Mouse (Mus musculus) spleen, adult 12 weeks (tissue): ENCODE measurements around the gene Kir3dl2.
"Not testable (repeated sequence)": the region's sequence is repeated elsewhere in the genome, so short reads cannot be mapped to it uniquely, and the experiment has no call there.

Source experiments
- DNase-seq: peaks from one replicate; pipeline ENCODE4 v3.0.0; 2022; ENCODE audit warnings: low spot score

Kir3dl2 gene

DNA sequence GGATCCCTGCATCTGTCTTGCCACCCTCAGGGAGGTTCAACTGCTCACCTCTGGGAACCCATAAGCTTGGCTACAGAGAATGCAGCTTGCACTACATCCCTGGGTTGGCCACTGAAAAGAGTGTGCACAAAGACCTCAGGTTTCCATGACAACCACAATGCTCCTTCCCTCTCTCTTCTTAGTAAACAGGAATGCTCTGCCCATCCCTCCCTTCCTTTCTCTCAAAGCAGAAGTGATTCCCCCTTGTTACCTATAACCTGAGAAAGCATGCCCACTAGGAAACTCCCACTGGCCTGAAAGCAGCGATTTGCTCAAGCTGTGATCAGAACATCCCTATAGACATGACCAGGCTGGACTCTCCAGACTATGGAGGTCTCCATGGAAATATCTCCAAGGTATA, at the start of gene Kir3dl2:
TSS of gene Kir3dl2 (minus strand) at position 101 of the 400 bp plus-strand sequence.
- DNase-seq = not testable (repeated sequence)

DNA sequence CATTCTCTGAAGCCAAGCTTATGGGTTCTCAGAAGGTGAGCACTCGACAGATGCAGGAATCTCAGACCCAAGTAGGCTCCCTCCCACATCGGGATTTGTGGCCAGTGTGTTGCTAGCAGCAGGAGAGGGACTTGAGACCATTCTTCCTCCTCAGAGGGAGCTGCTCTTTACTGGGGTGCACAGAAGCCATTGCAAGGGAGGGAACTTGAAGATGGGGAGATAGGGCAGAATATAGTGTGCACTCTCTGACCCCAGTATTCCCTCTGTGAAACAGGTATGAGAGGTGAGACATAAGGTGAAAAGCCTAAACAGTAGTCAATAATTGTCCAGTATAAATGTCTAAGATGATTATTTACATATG, 47.0 kb upstream of the Kir3dl2 start:
- no peak for DNase-seq

DNA sequence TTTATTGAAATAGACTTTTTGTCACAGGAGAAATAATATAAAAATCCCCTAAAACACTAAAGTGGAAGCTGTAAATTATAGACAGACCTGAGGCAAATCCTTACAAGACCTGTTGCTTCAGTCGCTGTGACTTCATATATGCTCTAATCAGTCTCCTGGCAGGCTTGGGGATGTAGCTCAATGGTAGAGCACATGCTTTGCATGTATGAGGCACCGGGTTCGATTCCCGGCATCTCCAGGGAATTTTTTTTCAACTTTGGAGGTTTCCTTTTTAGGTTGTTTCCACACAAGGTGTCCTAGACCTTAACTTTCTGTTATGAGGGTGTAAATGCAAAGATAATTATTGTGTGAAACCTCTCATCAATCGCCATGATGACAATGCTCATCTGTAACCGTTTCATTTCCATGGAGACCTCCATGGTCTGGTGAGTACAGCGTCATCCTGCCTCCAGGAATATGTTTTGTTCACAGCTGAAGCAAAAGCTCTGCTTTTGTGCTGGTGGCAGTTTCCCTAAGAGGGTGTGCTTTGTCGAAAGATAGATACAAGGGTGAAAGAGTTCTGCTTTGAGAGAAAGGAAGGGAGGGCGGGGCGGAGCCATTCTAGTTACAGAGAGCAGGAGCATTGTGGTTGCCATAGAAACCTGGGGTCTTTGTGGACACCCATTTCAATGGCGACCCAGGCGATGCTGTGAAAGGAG, 46.5 kb upstream of the Kir3dl2 start, which contains the start of gene Tceal3:
TSS of gene Tceal3 (plus strand) at position 644 of the 698 bp plus-strand sequence.
- DNase-seq = no peak

DNA sequence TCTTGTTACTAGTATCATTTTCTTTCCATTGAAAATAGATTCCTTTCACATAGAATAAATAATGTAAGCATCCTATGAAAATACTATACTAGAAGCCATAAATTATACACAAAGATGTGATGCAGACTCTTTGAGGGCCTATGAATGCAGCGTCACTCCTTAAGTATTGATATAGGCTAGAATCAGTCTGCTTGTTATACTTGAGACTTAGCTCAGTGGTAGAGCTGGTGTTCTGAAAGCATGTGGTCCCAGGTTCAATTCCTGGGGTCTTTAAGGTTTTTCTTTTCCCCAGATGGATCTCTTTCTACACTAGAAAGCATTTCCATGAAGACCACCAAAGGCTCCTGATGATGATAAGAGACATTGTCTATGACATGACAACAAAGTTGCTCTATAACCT, 40.8 kb upstream of the Kir3dl2 start:
- no peak for DNase-seq

DNA sequence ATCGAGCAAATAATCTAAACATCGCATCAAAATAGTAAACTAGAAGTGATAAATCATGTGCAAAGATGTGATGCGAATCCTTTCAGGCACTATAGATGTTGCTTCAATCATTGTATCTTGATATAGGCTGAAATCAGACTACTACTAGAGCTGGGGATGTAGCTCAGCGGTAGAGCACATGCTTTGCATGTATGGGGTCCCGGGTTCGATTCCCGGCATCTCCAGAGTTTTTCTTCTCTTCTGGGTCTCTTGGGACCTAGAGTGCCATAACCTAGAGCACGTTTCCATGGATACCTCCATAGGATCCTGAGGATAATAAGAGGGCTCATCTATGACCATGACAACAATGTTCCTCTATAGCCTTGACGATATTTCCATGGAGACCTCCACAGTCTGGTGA, 25.2 kb upstream of the Kir3dl2 start:
- not testable (repeated sequence) for DNase-seq

DNA sequence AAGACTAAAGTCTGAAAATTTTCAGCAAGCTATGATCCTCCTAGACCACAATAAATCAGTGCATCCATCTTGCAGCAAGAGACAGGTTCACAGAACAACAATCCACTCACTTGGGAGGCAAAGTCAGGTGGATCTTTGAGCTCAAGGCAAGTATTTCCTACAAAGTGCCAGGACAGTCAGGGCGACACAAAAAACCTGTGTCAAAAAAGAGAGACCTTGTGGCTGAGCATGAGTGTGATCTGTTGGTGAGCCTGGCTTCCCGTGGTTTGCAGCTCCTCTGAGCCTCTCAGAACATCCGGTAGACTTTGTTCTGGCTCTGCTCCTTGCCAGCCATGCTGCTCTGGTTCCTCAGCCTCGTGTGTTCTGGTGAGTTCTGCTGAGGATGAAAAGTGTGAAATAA, 26.2 kb downstream of the Kir3dl2 start, which contains the start of gene Kir3dl1:
TSS of gene Kir3dl1 (plus strand) at position 301 of the 400 bp plus-strand sequence.
- DNase-seq = not testable (repeated sequence)
